Mouse (Mus musculus) intestine, embryonic 15.5 days (tissue): Measurements from ENCODE around the gene Ank. TPM values are rescaled to one million over a fixed set of nuclear protein-coding genes. Genes with fewer than 3 reads are reported as not detected.

Experiments used
- ATAC-seq: fragments of 200-750 bp; cut with Nextera tagmentation; 2 replicates; pipeline ENCODE4 v1.8.0; 2017; ENCODE audit warnings: moderate TSS enrichment, moderate library complexity
- H3K27ac ChIP-seq: fragments of 300-500 bp; sonication (generic); 2 replicates; pipeline ENCODE4 v1.5.1; 2015; ENCODE audit warnings: mild to moderate bottlenecking, inconsistent platforms
- H3K27me3 ChIP-seq: fragments of 300-500 bp; sonication (generic); replicated peaks from 2 replicates; pipeline ENCODE4 v1.6.1; 2015; ENCODE audit warnings: inconsistent platforms
- H3K36me3 ChIP-seq: fragments of 300-500 bp; sonication (generic); 2 replicates; pipeline ENCODE4 v1.6.1; 2015; ENCODE audit warnings: inconsistent platforms
- H3K4me1 ChIP-seq: fragments of 300-500 bp; sonication (generic); replicated peaks from 2 replicates; pipeline ENCODE4 v1.6.1; 2015; ENCODE audit warnings: inconsistent platforms
- H3K4me2 ChIP-seq: fragments of 300-500 bp; sonication (generic); replicated peaks from 2 replicates; pipeline ENCODE4 v1.6.1; 2015; ENCODE audit warnings: mild to moderate bottlenecking, inconsistent platforms
- H3K4me3 ChIP-seq: fragments of 300-500 bp; sonication (generic); replicated peaks from 2 replicates; pipeline ENCODE4 v1.5.1; 2015; ENCODE audit warnings: inconsistent platforms
- H3K9ac ChIP-seq: fragments of 300-500 bp; sonication (generic); 2 replicates; pipeline ENCODE4 v1.6.1; 2015; ENCODE audit warnings: inconsistent platforms
- H3K9me3 ChIP-seq: fragments of 300-500 bp; sonication (generic); 2 replicates; pipeline ENCODE4 v1.6.1; 2016; ENCODE audit warnings: inconsistent platforms
- WGBS: fragments of 180-500 bp; shearing (Covaris S2); methylation state at CpG from one replicate; pipeline ENCODE4 v1.1.7; 2015; 5-methylcytosine and 5-hydroxymethylcytosine counted together
- polyA plus RNA-seq: library from polyadenylated mRNA; unstranded; fragments of >200 nt; fragmentation: Nextera tagmentation; extraction: Ambion mirVana; gene quantifications from 2 replicates; pipeline ENCODE4 v1.2.1, GENCODE M21; 2015

Ank gene
- polyA plus RNA-seq, 1 experiment from 2014 or later: 15.9 TPM

- Histone ChIP-seq H3K4me1 (no peaks in the 10 kb centered on the region), H3K4me2 (no peak overlapping the region), H3K9me3 (no peaks in the 10 kb centered on the region), H3K4me3 (no peak overlapping the region), H3K36me3 (no peaks in the 10 kb centered on the region), H3K27ac (no peak overlapping the region), H3K27me3 (no peaks in the 10 kb centered on the region), H3K9ac (no peak overlapping the region)
- ATAC-seq: no peak
- WGBS: 80% methylated on average over 8 of the region's 8 CpGs
These were observed 108.7 kb downstream of the Ank start for GRCm38 (mm10) chr15:27574992-27575781.

GRCm38 (mm10) chr15:27575932-27576331 lies 109.5 kb downstream of the Ank start:
- H3K27ac ChIP-seq: no peak overlapping the region
- H3K4me1 ChIP-seq: no peaks in the 10 kb centered on the region
- no peaks in the 10 kb centered on the region for H3K9me3 ChIP-seq
- H3K27me3 ChIP-seq: no peaks in the 10 kb centered on the region
- H3K9ac ChIP-seq: no peak overlapping the region
- H3K4me3 ChIP-seq: no peak overlapping the region
- no peaks in the 10 kb centered on the region for H3K36me3 ChIP-seq
- ATAC-seq: no peak
- WGBS: 65% methylated on average over 3 of the region's 3 CpGs
- H3K4me2 ChIP-seq: no peak overlapping the region

GRCm38 (mm10) chr15:27576886-27577285 lies 110.4 kb downstream of the Ank start:
- no peak overlapping the region for H3K27ac ChIP-seq
- no peaks in the 10 kb centered on the region for H3K36me3 ChIP-seq
- ATAC-seq: no peak
- no peaks in the 10 kb centered on the region for H3K4me1 ChIP-seq
- H3K27me3 ChIP-seq: no peaks in the 10 kb centered on the region
- no peak overlapping the region for H3K4me3 ChIP-seq
- H3K9me3 ChIP-seq: no peaks in the 10 kb centered on the region
- WGBS: 82% methylated on average over 1 of the region's 1 CpGs
- H3K4me2 ChIP-seq: no peak overlapping the region
- H3K9ac ChIP-seq: no peak overlapping the region

GRCm38 (mm10) chr15:27577915-27578780 lies 111.7 kb downstream of the Ank start:
- H3K9me3 ChIP-seq: no peaks in the 10 kb centered on the region
- H3K9ac ChIP-seq: no peak overlapping the region
- no peaks in the 10 kb centered on the region for H3K4me1 ChIP-seq
- peak; percentile 78 for ATAC-seq
- no peaks in the 10 kb centered on the region for H3K36me3 ChIP-seq
- 74% methylated on average over 16 of the region's 16 CpGs for WGBS
- H3K27ac ChIP-seq: no peak overlapping the region
- H3K27me3 ChIP-seq: no peaks in the 10 kb centered on the region
- H3K4me2 ChIP-seq: no peak overlapping the region
- H3K4me3 ChIP-seq: no peak overlapping the region

GRCm38 (mm10) chr15:27578918-27579317 lies 112.4 kb downstream of the Ank start:
- Histone ChIP-seq H3K4me3 (no peak overlapping the region), H3K4me2 (no peak overlapping the region), H3K27ac (no peak overlapping the region), H3K9ac (no peak overlapping the region), H3K27me3 (no peaks in the 10 kb centered on the region), H3K4me1 (no peaks in the 10 kb centered on the region), H3K9me3 (no peaks in the 10 kb centered on the region), H3K36me3 (no peaks in the 10 kb centered on the region)
- WGBS: 88% methylated on average over 6 of the region's 6 CpGs
- ATAC-seq: no peak

- Histone ChIP-seq H3K9me3 (no peaks in the 10 kb centered on the region), H3K9ac (no peak overlapping the region), H3K4me1 (no peaks in the 10 kb centered on the region), H3K27me3 (no peaks in the 10 kb centered on the region), H3K36me3 (no peaks in the 10 kb centered on the region), H3K4me3 (no peak overlapping the region), H3K27ac (no peak overlapping the region), H3K4me2 (no peak overlapping the region)
- no peak for ATAC-seq
- 84% methylated on average over 2 of the region's 2 CpGs for WGBS
These were observed 113.4 kb downstream of the Ank start for GRCm38 (mm10) chr15:27579853-27580252.

- WGBS: 82% methylated on average over 2 of the region's 2 CpGs
- Histone ChIP-seq H3K9ac (no peak overlapping the region), H3K4me3 (no peak overlapping the region), H3K4me1 (no peaks in the 10 kb centered on the region), H3K27me3 (no peaks in the 10 kb centered on the region), H3K27ac (no peak overlapping the region), H3K36me3 (no peaks in the 10 kb centered on the region), H3K9me3 (no peaks in the 10 kb centered on the region), H3K4me2 (no peak overlapping the region)
- ATAC-seq: no peak
These were observed 114.3 kb downstream of the Ank start for GRCm38 (mm10) chr15:27580771-27581170.

GRCm38 (mm10) chr15:27581640-27582039 lies 115.2 kb downstream of the Ank start:
- no peak overlapping the region for H3K9ac ChIP-seq
- no peak overlapping the region for H3K4me2 ChIP-seq
- H3K4me1 ChIP-seq: no peaks in the 10 kb centered on the region
- H3K4me3 ChIP-seq: no peak overlapping the region
- no peaks in the 10 kb centered on the region for H3K36me3 ChIP-seq
- no peak overlapping the region for H3K27ac ChIP-seq
- no peaks in the 10 kb centered on the region for H3K27me3 ChIP-seq
- ATAC-seq: no peak
- 70% methylated on average over 3 of the region's 3 CpGs for WGBS
- no peaks in the 10 kb centered on the region for H3K9me3 ChIP-seq

- Histone ChIP-seq H3K27ac (no peak overlapping the region), H3K9ac (no peak overlapping the region), H3K4me1 (no peaks in the 10 kb centered on the region), H3K36me3 (no peaks in the 10 kb centered on the region), H3K4me2 (no peak overlapping the region), H3K27me3 (no peaks in the 10 kb centered on the region), H3K4me3 (no peak overlapping the region), H3K9me3 (no peaks in the 10 kb centered on the region)
- ATAC-seq: no peak
- 96% methylated on average over 3 of the region's 3 CpGs for WGBS
These were observed 116.0 kb downstream of the Ank start for GRCm38 (mm10) chr15:27582428-27582827.

- Histone ChIP-seq H3K27me3 (no peaks in the 10 kb centered on the region), H3K27ac (no peak overlapping the region), H3K9me3 (no peaks in the 10 kb centered on the region), H3K36me3 (no peaks in the 10 kb centered on the region), H3K4me1 (no peaks in the 10 kb centered on the region), H3K4me3 (no peak overlapping the region), H3K9ac (no peak overlapping the region), H3K4me2 (no peak overlapping the region)
- 71% methylated on average over 4 of the region's 4 CpGs for WGBS
- no peak for ATAC-seq
These were observed 116.6 kb downstream of the Ank start for GRCm38 (mm10) chr15:27583042-27583441.

- no peak overlapping the region for H3K27ac ChIP-seq
- ATAC-seq: no peak
- 90% methylated on average over 6 of the region's 6 CpGs for WGBS
These were observed 117.1 kb downstream of the Ank start for GRCm38 (mm10) chr15:27583620-27584019.

GRCm38 (mm10) chr15:27585466-27586092 lies 119.1 kb downstream of the Ank start:
- no peaks in the 10 kb centered on the region for H3K27me3 ChIP-seq
- 71% methylated on average over 4 of the region's 4 CpGs for WGBS
- H3K9me3 ChIP-seq: no peaks in the 10 kb centered on the region
- no peak for ATAC-seq
- peaks cover 8% of the 10 kb centered on the region; the same call in 1 of the 2 replicates for H3K36me3 ChIP-seq
- no peaks in the 10 kb centered on the region for H3K4me1 ChIP-seq
- no peak overlapping the region for H3K4me3 ChIP-seq
- no peak overlapping the region for H3K9ac ChIP-seq
- H3K27ac ChIP-seq: no peak overlapping the region
- H3K4me2 ChIP-seq: no peak overlapping the region

More at GRCm38 (mm10) chr15:27583620-27584019, 117.1 kb downstream of the Ank start:
- no peaks in the 10 kb centered on the region for H3K27me3 ChIP-seq
- no peak overlapping the region for H3K9ac ChIP-seq
- no peaks in the 10 kb centered on the region for H3K9me3 ChIP-seq
- no peaks in the 10 kb centered on the region for H3K4me1 ChIP-seq
- no peak overlapping the region for H3K4me2 ChIP-seq
- no peak overlapping the region for H3K4me3 ChIP-seq
- no peaks in the 10 kb centered on the region for H3K36me3 ChIP-seq
